Mouse (Mus musculus): ENCODE results near the gene Prr18. TPM values are rescaled to one million over a fixed set of nuclear protein-coding genes. Genes with fewer than 3 reads are reported as not detected.
A peak's percentile ranks its signal among the peaks of the same experiment; 100 is the strongest.

Gene Prr18
- polyA plus RNA-seq, 1 experiment from 2014 or later, result 0.20 TPM

DNA sequence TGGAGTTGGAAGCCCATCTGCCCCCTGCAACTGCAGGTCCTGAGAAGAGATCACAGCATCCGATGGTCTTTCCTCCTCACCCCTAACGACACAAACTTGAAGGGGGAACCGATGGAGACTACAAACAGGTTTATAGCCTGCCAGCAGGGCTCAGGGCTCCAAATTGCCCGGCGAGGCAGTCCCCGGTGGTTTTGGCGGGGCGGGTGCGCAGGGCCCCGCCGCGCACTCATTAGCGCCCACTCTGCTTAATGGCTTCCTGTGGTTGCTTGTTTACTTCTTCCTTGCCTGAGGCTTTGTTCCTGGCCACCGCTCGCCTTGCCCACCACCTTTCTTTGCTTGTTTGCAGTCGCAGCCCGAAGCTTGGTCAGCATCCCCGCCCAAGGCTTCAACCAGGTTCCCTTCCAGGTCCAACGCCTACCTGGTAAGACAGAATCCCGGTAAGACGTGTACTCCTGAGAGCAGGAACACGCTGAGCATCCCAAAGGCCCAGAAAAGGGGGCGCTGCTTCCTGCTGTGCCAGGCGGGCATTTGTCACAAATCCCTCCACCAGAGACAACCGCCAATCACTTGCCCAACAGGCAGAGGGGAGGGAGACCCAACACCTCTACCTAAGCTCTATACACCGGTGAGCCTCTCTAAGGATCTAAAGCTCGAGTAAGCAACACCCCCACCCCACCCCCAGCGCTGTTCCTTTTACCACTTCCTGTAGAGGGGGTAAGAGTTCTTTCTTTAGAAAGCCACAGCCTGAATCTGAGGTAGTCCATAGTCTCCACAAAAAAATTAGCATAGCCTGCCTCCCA lies 51.9 kb downstream of the Prr18 start:
- Histone ChIP-seq H3K9me3 (ENCODE audit: control insufficient read depth, low read length) (no peaks in the 10 kb centered on the region), H3K4me2 (ENCODE audit: low read depth, severe bottlenecking) (peak overlapping the region; percentile 60), H3K27ac (replicated peaks; ENCODE audit: low read depth, low read length) (peak overlapping the region; percentile 56; the same call in 1 of the 2 replicates), H3K36me3 (ENCODE audit: control insufficient read depth, insufficient read depth, low read length) (no peaks in the 10 kb centered on the region), H3K4me1 (ENCODE audit: control insufficient read depth, insufficient read depth, low read length) (peaks cover 9% of the 10 kb centered on the region), H3K27me3 (ENCODE audit: control insufficient read depth, insufficient read depth, low read length) (peaks cover 13% of the 10 kb centered on the region), H3K9ac (ENCODE audit: low read length) (peak overlapping the region; percentile 38), H3K4me3 (ENCODE audit: low read depth, low read length) (peak overlapping the region; percentile 27)
- DNase-seq (ENCODE audit: low spot score) (peak; percentile 74), ATAC-seq (ENCODE audit: insufficient number of reproducible peaks, low FRiP score, low TSS enrichment, low read depth) (no peak)
- under 1% methylated on average over 28 of the region's 28 CpGs for WGBS

DNA sequence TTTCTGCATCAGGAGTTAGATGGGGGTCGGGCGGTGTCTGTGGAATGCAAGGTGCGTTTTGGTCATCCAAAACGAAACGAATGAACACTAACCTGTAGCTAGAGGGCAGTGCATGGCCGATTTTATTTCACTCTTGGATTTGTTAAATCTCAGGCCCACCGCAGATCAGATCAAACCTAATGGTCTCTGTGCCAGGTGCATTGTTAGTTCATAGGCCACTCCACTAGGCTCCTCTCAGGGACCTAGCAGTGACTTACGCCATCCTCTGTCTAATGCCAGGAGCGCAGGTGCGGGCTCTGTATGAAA lies 52.5 kb downstream of the Prr18 start:
- H3K9me3 ChIP-seq (ENCODE audit: control insufficient read depth, low read length), result no peaks in the 10 kb centered on the region
- DNase-seq (ENCODE audit: low spot score) (no peak), ATAC-seq (ENCODE audit: insufficient number of reproducible peaks, low FRiP score, low TSS enrichment, low read depth) (no peak)
- WGBS, result 4% methylated on average over 10 of the region's 10 CpGs
- H3K4me1 ChIP-seq (ENCODE audit: control insufficient read depth, insufficient read depth, low read length), result peaks cover 9% of the 10 kb centered on the region
- H3K4me3 ChIP-seq (ENCODE audit: low read depth, low read length), result no peak overlapping the region
- H3K27ac ChIP-seq (replicated peaks; ENCODE audit: low read depth, low read length), result no peak overlapping the region
- H3K36me3 ChIP-seq (ENCODE audit: control insufficient read depth, insufficient read depth, low read length), result no peaks in the 10 kb centered on the region
- H3K9ac ChIP-seq (ENCODE audit: low read length), result no peak overlapping the region
- H3K4me2 ChIP-seq (ENCODE audit: low read depth, severe bottlenecking), result peak overlapping the region; percentile 60
- H3K27me3 ChIP-seq (ENCODE audit: control insufficient read depth, insufficient read depth, low read length), result peaks cover 13% of the 10 kb centered on the region

GRCm38 (mm10) chr17:8390487-8390886 lies 53.2 kb downstream of the Prr18 start:
- Histone ChIP-seq H3K9me3 (ENCODE audit: control insufficient read depth, low read length) (no peaks in the 10 kb centered on the region), H3K4me3 (ENCODE audit: low read depth, low read length) (no peak overlapping the region), H3K9ac (ENCODE audit: low read length) (no peak overlapping the region), H3K4me1 (ENCODE audit: control insufficient read depth, insufficient read depth, low read length) (peaks cover 9% of the 10 kb centered on the region), H3K27me3 (ENCODE audit: control insufficient read depth, insufficient read depth, low read length) (peaks cover 13% of the 10 kb centered on the region), H3K4me2 (ENCODE audit: low read depth, severe bottlenecking) (no peak overlapping the region), H3K27ac (replicated peaks; ENCODE audit: low read depth, low read length) (no peak overlapping the region), H3K36me3 (ENCODE audit: control insufficient read depth, insufficient read depth, low read length) (no peaks in the 10 kb centered on the region)
- ATAC-seq (ENCODE audit: insufficient number of reproducible peaks, low FRiP score, low TSS enrichment, low read depth), result no peak
- 65% methylated on average over 4 of the region's 4 CpGs for WGBS
- DNase-seq (ENCODE audit: low spot score), result no peak

Other genes starting within 250 kb of the Prr18 start
- gene Gm49673, start 189.7 kb upstream of the Prr18 start, polyA plus RNA-seq (2014; fragmentation: Nextera tagmentation; extraction: Ambion mirVana), result 0.35 TPM in 1 of 2 replicates, not detected in the other
- 20.4 and 21.2 TPM in 2 replicates for gene Rnaset2a, start 189.4 kb upstream of the Prr18 start, polyA plus RNA-seq (2014; fragmentation: Nextera tagmentation; extraction: Ambion mirVana)
- 59.2 and 64.0 TPM in 2 replicates for gene Fgfr1op, start 172.0 kb upstream of the Prr18 start, polyA plus RNA-seq (2014; fragmentation: Nextera tagmentation; extraction: Ambion mirVana)
- gene Ccr6, start 101.4 kb upstream of the Prr18 start, polyA plus RNA-seq (2014; fragmentation: Nextera tagmentation; extraction: Ambion mirVana), result not detected in 2 replicates
- 95.1 and 96.4 TPM in 2 replicates for gene Mpc1, start 54.6 kb upstream of the Prr18 start, polyA plus RNA-seq (2014; fragmentation: Nextera tagmentation; extraction: Ambion mirVana)
- 43.0 and 43.4 TPM in 2 replicates for gene Sft2d1, start 26.4 kb upstream of the Prr18 start, polyA plus RNA-seq (2014; fragmentation: Nextera tagmentation; extraction: Ambion mirVana)
- 1.2 and 2.1 TPM in 2 replicates for gene T2, start 18.5 kb downstream of the Prr18 start, polyA plus RNA-seq (2014; fragmentation: Nextera tagmentation; extraction: Ambion mirVana)
- 1.1 and 1.5 TPM in 2 replicates for gene T, start 97.0 kb downstream of the Prr18 start, polyA plus RNA-seq (2014; fragmentation: Nextera tagmentation; extraction: Ambion mirVana)
- 0.77 and 1.5 TPM in 2 replicates for gene Pde10a, start 187.9 kb downstream of the Prr18 start, polyA plus RNA-seq (2014; fragmentation: Nextera tagmentation; extraction: Ambion mirVana)
- gene Gm17087, start 229.5 kb downstream of the Prr18 start, polyA plus RNA-seq (2014; fragmentation: Nextera tagmentation; extraction: Ambion mirVana), result not detected in 2 replicates